Mouse (Mus musculus): ENCODE measurements around the gene Mt3.
"Not testable (repeated sequence)": the region's sequence is repeated elsewhere in the genome, so short reads cannot be mapped to it uniquely, and the experiment has no call there.

The Mt3 gene

GRCm38 (mm10) chr8:94153451-94153850, 1.0 kb downstream of the Mt3 start:
- DNase-seq: peak; percentile 27

GRCm38 (mm10) chr8:94154537-94154936, 2.1 kb downstream of the Mt3 start:
- no peak for DNase-seq

GRCm38 (mm10) chr8:94156092-94156491, 3.7 kb downstream of the Mt3 start:
- no peak for DNase-seq

- DNase-seq: not testable (repeated sequence)
Measured at GRCm38 (mm10) chr8:94165772-94166171, 13.4 kb downstream of the Mt3 start.

- DNase-seq: peak; percentile 84
Measured at GRCm38 (mm10) chr8:94167244-94167643, 14.8 kb downstream of the Mt3 start.

GRCm38 (mm10) chr8:94169547-94169946, 17.1 kb downstream of the Mt3 start:
- DNase-seq: no peak

GRCm38 (mm10) chr8:94171321-94171755, 18.9 kb downstream of the Mt3 start:
- no peak for DNase-seq

GRCm38 (mm10) chr8:94172075-94172808, 19.8 kb downstream of the Mt3 start, which contains the start of gene Mt2:
Gene Mt2, plus strand, starts transcription at chr8:94172664.
- DNase-seq: peak; percentile 47

GRCm38 (mm10) chr8:94172809-94173732, 20.7 kb downstream of the Mt3 start:
- DNase-seq: no peak

GRCm38 (mm10) chr8:94173848-94174403, 21.5 kb downstream of the Mt3 start:
- no peak for DNase-seq

GRCm38 (mm10) chr8:94174619-94175213, 22.3 kb downstream of the Mt3 start:
- no peak for DNase-seq

GRCm38 (mm10) chr8:94177716-94178390, 25.4 kb downstream of the Mt3 start:
- DNase-seq: no peak

- peak; percentile 70 for DNase-seq
Measured at GRCm38 (mm10) chr8:94178857-94179712, 26.7 kb downstream of the Mt3 start, which contains the start of gene Mt1. Gene Mt1, plus strand, starts transcription at chr8:94179082.

GRCm38 (mm10) chr8:94179713-94180560, 27.5 kb downstream of the Mt3 start:
- no peak for DNase-seq

GRCm38 (mm10) chr8:94180561-94180908, 28.1 kb downstream of the Mt3 start:
- DNase-seq: no peak

GRCm38 (mm10) chr8:94182055-94182929, 29.9 kb downstream of the Mt3 start:
- no peak for DNase-seq

GRCm38 (mm10) chr8:94183117-94183516, 30.7 kb downstream of the Mt3 start:
- DNase-seq: peak; percentile 26

GRCm38 (mm10) chr8:94184357-94184843, 32.0 kb downstream of the Mt3 start:
- DNase-seq: no peak

- no peak for DNase-seq
Measured at GRCm38 (mm10) chr8:94185791-94186190, 33.4 kb downstream of the Mt3 start.
